Mouse (Mus musculus): ENCODE results near the gene Tarbp2. TPM values are rescaled to one million over a fixed set of nuclear protein-coding genes. Genes with fewer than 3 reads are reported as not detected.

Tarbp2 gene
- polyA plus RNA-seq, 1 experiment from 2014 or later, result 99.3 TPM

DNA sequence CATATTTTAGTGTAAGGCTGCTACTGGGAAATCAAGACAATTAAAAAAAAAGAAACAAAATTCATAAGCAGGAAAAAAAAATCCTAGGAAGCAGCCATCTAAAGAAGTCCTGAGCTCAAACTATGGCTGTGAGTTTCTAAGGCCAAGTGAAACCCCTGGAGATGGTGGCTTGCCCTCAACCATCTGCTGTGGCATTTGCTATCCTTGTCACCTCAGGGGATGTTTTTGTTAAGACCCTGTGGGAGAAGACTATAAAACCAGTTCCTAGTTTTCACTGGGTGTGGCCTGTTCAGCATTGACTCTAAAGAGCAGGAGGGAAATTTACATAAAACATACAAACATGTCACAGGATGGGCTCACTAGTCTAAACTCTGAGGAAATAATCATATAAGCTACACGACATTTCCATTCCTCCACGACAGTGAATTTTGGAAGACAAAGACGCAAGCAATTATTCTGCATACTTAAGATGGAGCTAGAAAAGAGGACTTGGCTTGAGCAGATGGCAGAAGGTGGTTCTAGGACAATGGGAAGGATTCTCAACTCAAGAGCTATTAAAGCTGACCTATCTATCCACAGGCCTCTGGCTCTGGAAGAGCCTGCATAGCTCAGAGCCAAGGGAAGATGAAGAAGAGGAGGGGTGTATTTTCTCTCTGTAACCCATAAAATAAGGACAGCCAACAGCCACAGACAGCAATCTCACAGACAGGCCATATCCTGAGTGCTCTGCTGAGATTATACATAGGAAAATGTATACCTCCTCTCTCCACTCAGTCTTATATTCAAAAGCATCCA, 14.3 kb downstream of the Tarbp2 start:
- no peak overlapping the region for H3K4me2 ChIP-seq (replicated peaks; ENCODE audit: low read depth, low read length)
- peaks cover 73% of the 10 kb centered on the region for H3K36me3 ChIP-seq (ENCODE audit: insufficient read depth, low read length)
- H3K9ac ChIP-seq (replicated peaks; ENCODE audit: low read length), result no peak overlapping the region
- H3K4me3 ChIP-seq (ENCODE audit: low read length), result no peak overlapping the region
- 91% methylated on average over 3 of the region's 3 CpGs for WGBS
- no peak overlapping the region for H3K27ac ChIP-seq (ENCODE audit: low read length)
- ATAC-seq (ENCODE audit: low FRiP score, low TSS enrichment), result no peak
- no peaks in the 10 kb centered on the region for H3K27me3 ChIP-seq (ENCODE audit: insufficient read depth, low read length)
- no peaks in the 10 kb centered on the region for H3K4me1 ChIP-seq (ENCODE audit: insufficient read depth, low read length)
- H3K9me3 ChIP-seq (ENCODE audit: low read length), result no peaks in the 10 kb centered on the region

DNA sequence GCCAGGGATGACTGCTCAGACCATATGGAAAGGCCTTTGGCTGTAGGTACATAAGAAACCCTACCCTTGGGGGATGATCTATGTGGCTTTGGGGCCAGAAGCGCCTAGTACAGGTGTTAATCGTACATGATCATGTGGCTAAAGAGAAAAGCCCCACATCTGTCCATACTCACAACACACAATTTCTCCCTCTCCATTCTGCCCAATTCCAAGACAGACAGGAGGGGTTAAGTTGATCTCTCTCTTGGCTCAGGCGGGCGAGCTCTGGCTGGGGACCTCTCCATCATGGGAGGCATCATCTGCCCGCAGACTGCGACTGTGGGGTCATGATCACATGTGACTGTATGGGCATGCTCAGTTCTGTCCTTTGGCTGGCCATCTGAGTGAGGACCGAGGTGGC, 15.9 kb downstream of the Tarbp2 start:
- Histone ChIP-seq H3K27me3 (ENCODE audit: insufficient read depth, low read length) (no peaks in the 10 kb centered on the region), H3K9me3 (ENCODE audit: low read length) (no peaks in the 10 kb centered on the region), H3K4me2 (replicated peaks; ENCODE audit: low read depth, low read length) (no peak overlapping the region), H3K36me3 (ENCODE audit: insufficient read depth, low read length) (peaks cover 64% of the 10 kb centered on the region), H3K4me3 (ENCODE audit: low read length) (no peak overlapping the region), H3K9ac (replicated peaks; ENCODE audit: low read length) (no peak overlapping the region), H3K4me1 (ENCODE audit: insufficient read depth, low read length) (no peaks in the 10 kb centered on the region), H3K27ac (ENCODE audit: low read length) (no peak overlapping the region)
- no peak for ATAC-seq (ENCODE audit: low FRiP score, low TSS enrichment)
- 89% methylated on average over 7 of the region's 7 CpGs for WGBS

DNA sequence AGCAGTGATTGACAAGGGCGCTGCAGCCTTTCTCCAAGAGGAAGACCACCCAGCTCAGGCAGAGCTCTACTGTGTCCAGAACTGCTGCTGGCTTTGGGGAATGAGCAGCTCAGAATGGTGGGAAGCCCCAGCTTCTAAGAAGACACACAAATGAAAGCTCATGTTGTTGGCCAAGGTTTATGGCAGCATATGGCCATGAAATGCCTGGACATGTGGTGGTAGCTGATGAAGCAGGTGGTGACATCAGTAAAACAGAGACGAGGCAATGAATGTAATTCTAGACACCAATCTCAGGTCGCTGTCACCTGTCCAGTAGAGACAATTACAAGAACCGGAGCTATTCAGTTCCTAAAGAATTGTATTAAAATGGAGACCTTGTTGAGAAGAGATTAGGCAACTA, 26.8 kb downstream of the Tarbp2 start:
- Histone ChIP-seq H3K9ac (replicated peaks; ENCODE audit: low read length) (no peak overlapping the region), H3K27me3 (ENCODE audit: insufficient read depth, low read length) (no peaks in the 10 kb centered on the region), H3K4me1 (ENCODE audit: insufficient read depth, low read length) (no peaks in the 10 kb centered on the region), H3K27ac (ENCODE audit: low read length) (no peak overlapping the region), H3K4me2 (replicated peaks; ENCODE audit: low read depth, low read length) (no peak overlapping the region), H3K4me3 (ENCODE audit: low read length) (no peak overlapping the region), H3K36me3 (ENCODE audit: insufficient read depth, low read length) (peaks cover 57% of the 10 kb centered on the region), H3K9me3 (ENCODE audit: low read length) (no peaks in the 10 kb centered on the region)
- ATAC-seq (ENCODE audit: low FRiP score, low TSS enrichment), result no peak
- WGBS, result 87% methylated on average over 4 of the region's 4 CpGs

DNA sequence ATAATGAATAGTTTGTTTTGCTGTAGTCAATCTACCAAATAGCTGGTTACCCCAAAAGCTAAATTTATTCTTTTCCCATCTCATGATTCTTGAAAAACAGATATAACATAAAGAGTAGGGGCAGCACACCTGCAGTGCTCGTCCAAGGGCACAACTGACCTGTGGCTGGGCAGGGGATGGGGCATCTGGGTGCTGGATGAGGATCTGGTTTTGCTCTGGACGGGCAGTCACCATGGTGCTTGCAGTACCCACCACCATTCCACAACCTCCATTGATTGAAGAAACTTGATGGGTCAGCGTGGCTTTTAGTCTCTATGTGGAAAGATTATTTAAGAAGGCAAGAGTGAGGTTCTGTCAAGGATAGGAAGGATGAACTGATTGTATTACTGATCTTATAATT, 28.3 kb downstream of the Tarbp2 start:
- Histone ChIP-seq H3K9ac (replicated peaks; ENCODE audit: low read length) (no peak overlapping the region), H3K4me3 (ENCODE audit: low read length) (no peak overlapping the region), H3K4me1 (ENCODE audit: insufficient read depth, low read length) (no peaks in the 10 kb centered on the region), H3K36me3 (ENCODE audit: insufficient read depth, low read length) (peaks cover 48% of the 10 kb centered on the region), H3K9me3 (ENCODE audit: low read length) (no peaks in the 10 kb centered on the region), H3K27me3 (ENCODE audit: insufficient read depth, low read length) (no peaks in the 10 kb centered on the region), H3K4me2 (replicated peaks; ENCODE audit: low read depth, low read length) (no peak overlapping the region), H3K27ac (ENCODE audit: low read length) (no peak overlapping the region)
- ATAC-seq (ENCODE audit: low FRiP score, low TSS enrichment), result no peak
- 90% methylated on average over 3 of the region's 3 CpGs for WGBS

DNA sequence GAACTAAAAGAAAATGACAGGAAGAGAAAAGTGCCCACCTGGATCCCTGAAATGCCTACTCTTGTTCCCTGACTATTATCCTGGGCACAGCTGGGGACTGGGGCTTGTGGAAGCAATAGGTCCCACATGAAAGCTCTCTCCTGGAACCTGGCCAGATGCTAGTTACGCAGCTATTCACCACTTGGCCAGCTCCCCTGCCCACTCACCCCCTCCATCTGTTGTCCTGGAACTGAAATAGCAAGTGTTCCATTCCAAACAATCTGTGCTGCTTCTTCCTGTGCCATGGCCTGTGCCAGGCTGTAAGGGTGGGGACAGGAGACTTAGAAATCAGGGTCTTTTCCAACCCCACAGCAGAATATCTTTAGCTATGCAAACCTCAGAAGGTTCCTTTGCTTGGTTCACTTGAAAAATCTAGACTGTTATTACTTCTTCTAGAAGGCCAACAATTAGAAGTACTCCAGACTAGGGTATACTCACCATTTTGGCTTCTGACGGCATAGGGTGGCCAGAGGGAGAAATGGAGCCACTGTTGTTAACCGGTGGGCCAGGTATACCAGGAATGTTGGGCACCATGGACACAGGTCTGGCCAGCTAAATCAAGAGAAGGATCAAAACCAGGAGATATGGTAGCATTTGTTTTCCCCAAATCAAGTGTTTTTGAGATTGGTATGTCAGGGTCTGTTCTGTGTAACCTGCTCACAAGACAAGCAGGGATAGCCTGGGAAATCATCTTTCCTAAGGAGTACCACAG, 28.9 kb downstream of the Tarbp2 start:
- Histone ChIP-seq H3K27ac (ENCODE audit: low read length) (no peak overlapping the region), H3K27me3 (ENCODE audit: insufficient read depth, low read length) (no peaks in the 10 kb centered on the region), H3K36me3 (ENCODE audit: insufficient read depth, low read length) (peaks cover 47% of the 10 kb centered on the region), H3K9me3 (ENCODE audit: low read length) (no peaks in the 10 kb centered on the region), H3K4me2 (replicated peaks; ENCODE audit: low read depth, low read length) (no peak overlapping the region), H3K4me3 (ENCODE audit: low read length) (no peak overlapping the region), H3K9ac (replicated peaks; ENCODE audit: low read length) (no peak overlapping the region), H3K4me1 (ENCODE audit: insufficient read depth, low read length) (no peaks in the 10 kb centered on the region)
- 87% methylated on average over 3 of the region's 3 CpGs for WGBS
- no peak for ATAC-seq (ENCODE audit: low FRiP score, low TSS enrichment)

DNA sequence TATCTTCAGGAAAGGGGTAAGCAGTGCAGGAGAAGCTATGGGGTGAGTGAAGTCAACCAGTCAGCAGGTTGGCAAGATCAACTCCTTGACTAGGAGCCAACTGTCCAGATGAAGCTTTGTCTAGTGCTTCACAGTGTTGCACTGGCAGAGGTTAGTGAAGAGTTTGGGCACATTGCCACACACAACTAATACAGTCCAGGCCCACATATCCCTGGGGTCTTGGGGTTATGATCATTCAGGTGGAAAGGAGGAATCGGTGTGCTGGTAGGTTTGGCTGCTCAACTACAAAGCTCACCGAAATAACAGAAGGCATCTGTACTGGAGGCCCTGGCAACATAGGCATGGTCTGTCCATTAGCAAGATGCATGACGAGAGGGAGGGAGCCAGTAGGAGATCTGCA, 29.5 kb downstream of the Tarbp2 start:
- ATAC-seq (ENCODE audit: low FRiP score, low TSS enrichment), result no peak

DNA sequence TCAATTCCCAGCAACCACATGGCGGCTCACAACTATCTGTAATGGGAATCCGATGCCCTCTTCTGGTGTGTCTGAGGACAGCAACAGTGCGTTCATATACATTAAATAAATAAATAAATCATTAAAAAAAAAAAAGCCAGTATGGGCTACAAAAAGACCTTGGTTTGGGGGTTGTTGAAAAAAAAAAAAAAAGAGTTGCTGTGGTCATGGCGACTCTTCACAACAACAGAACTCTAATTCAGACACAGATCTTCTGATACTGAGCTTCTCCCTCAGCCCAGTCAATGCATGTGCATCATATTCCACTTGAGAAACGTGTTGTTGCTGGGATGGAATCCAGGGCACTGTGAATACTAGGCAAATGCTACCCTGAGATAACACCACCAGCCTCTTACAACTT, 34.6 kb downstream of the Tarbp2 start:
- no peak for ATAC-seq (ENCODE audit: low FRiP score, low TSS enrichment)
- peaks cover 38% of the 10 kb centered on the region for H3K36me3 ChIP-seq (ENCODE audit: insufficient read depth, low read length)
- H3K9me3 ChIP-seq (ENCODE audit: low read length), result no peaks in the 10 kb centered on the region

More for the DNA sequence above, 29.5 kb downstream of the Tarbp2 start:
- H3K4me1 ChIP-seq (ENCODE audit: insufficient read depth, low read length), result no peaks in the 10 kb centered on the region
- no peaks in the 10 kb centered on the region for H3K9me3 ChIP-seq (ENCODE audit: low read length)
- no peak overlapping the region for H3K4me3 ChIP-seq (ENCODE audit: low read length)
- H3K4me2 ChIP-seq (replicated peaks; ENCODE audit: low read depth, low read length), result no peak overlapping the region
- no peaks in the 10 kb centered on the region for H3K27me3 ChIP-seq (ENCODE audit: insufficient read depth, low read length)
- no peak overlapping the region for H3K27ac ChIP-seq (ENCODE audit: low read length)
- 92% methylated on average over 3 of the region's 3 CpGs for WGBS
- H3K36me3 ChIP-seq (ENCODE audit: insufficient read depth, low read length), result peaks cover 46% of the 10 kb centered on the region
- H3K9ac ChIP-seq (replicated peaks; ENCODE audit: low read length), result no peak overlapping the region

DNA sequence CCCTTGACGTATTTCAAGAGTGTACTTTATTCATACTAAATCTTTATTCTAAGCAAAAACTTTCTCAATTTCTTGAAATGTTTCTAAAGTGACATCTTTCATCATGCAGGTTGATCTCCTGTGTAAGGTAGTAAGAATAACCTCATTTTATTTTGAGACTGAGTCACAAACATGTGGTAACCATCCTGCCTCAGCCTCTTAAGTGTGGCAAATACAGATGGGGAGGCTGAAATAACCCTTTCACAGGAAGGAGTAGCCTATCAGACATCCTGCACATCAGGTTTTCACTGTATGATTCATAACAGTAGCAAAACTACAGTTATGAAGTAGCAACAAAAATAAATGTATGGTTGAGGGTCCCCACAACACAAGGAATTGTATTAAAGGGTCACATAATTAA, 37.6 kb downstream of the Tarbp2 start:
- 91% methylated on average over 1 of the region's 1 CpGs for WGBS
- Histone ChIP-seq H3K27me3 (ENCODE audit: insufficient read depth, low read length) (no peaks in the 10 kb centered on the region), H3K4me1 (ENCODE audit: insufficient read depth, low read length) (no peaks in the 10 kb centered on the region), H3K9ac (replicated peaks; ENCODE audit: low read length) (no peak overlapping the region), H3K27ac (ENCODE audit: low read length) (no peak overlapping the region), H3K36me3 (ENCODE audit: insufficient read depth, low read length) (peaks cover 33% of the 10 kb centered on the region), H3K4me2 (replicated peaks; ENCODE audit: low read depth, low read length) (no peak overlapping the region), H3K4me3 (ENCODE audit: low read length) (no peak overlapping the region), H3K9me3 (ENCODE audit: low read length) (no peaks in the 10 kb centered on the region)
- ATAC-seq (ENCODE audit: low FRiP score, low TSS enrichment), result no peak

More for the DNA sequence above, 34.6 kb downstream of the Tarbp2 start:
- no peak overlapping the region for H3K9ac ChIP-seq (replicated peaks; ENCODE audit: low read length)
- H3K4me1 ChIP-seq (ENCODE audit: insufficient read depth, low read length), result no peaks in the 10 kb centered on the region
- H3K27ac ChIP-seq (ENCODE audit: low read length), result no peak overlapping the region
- H3K4me2 ChIP-seq (replicated peaks; ENCODE audit: low read depth, low read length), result no peak overlapping the region
- no peak overlapping the region for H3K4me3 ChIP-seq (ENCODE audit: low read length)
- H3K27me3 ChIP-seq (ENCODE audit: insufficient read depth, low read length), result no peaks in the 10 kb centered on the region
- WGBS, result 95% methylated on average over 5 of the region's 5 CpGs

DNA sequence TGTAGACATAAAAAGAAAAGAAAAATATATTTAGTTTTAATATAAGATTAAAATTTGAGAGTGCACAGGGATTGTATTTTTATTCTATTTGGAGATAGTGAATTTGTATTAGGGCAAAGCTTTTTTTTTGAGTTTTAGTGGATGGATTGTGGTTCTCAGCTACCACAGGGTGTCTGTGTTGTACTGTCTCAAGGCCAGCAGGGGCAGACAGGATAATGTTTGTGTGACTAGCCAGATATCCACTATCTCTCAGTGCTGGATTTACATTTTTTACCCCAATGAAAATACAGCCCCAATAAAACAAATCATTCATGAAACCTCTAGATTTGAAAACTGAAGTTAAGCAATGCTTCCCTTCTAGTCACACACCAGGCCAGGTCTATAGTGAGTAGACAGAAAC, 39.6 kb downstream of the Tarbp2 start:
- H3K4me1 ChIP-seq (ENCODE audit: insufficient read depth, low read length), result no peaks in the 10 kb centered on the region
- no peaks in the 10 kb centered on the region for H3K27me3 ChIP-seq (ENCODE audit: insufficient read depth, low read length)
- H3K27ac ChIP-seq (ENCODE audit: low read length), result no peak overlapping the region
- H3K9me3 ChIP-seq (ENCODE audit: low read length), result no peaks in the 10 kb centered on the region
- no peak overlapping the region for H3K9ac ChIP-seq (replicated peaks; ENCODE audit: low read length)
- peaks cover 25% of the 10 kb centered on the region for H3K36me3 ChIP-seq (ENCODE audit: insufficient read depth, low read length)
- H3K4me2 ChIP-seq (replicated peaks; ENCODE audit: low read depth, low read length), result no peak overlapping the region
- no peak overlapping the region for H3K4me3 ChIP-seq (ENCODE audit: low read length)
- ATAC-seq (ENCODE audit: low FRiP score, low TSS enrichment), result no peak

DNA sequence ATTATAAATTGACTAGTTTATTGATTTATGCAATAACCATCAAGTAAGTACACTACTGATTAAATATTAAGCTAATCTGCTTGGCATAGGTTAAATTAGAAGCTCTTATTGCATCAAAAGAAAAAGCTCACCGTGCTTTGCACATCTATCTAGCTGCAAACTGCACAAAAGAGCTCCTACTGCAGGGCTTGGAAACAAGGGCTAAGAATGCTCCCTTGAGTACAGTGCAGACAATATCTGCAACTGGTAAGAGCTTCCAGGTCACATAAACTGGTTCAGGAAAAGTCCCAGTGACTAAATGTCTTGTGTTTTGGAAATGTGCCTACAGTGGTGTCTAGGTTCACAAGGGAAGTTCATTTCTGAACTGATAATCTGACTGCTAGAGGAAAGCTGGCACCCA, 44.5 kb downstream of the Tarbp2 start:
- no peak for ATAC-seq (ENCODE audit: low FRiP score, low TSS enrichment)
- no peak overlapping the region for H3K4me2 ChIP-seq (replicated peaks; ENCODE audit: low read depth, low read length)
- no peak overlapping the region for H3K9ac ChIP-seq (replicated peaks; ENCODE audit: low read length)
- no peak overlapping the region for H3K4me3 ChIP-seq (ENCODE audit: low read length)
- 85% methylated on average over 1 of the region's 1 CpGs for WGBS
- H3K27me3 ChIP-seq (ENCODE audit: insufficient read depth, low read length), result no peaks in the 10 kb centered on the region
- no peaks in the 10 kb centered on the region for H3K9me3 ChIP-seq (ENCODE audit: low read length)
- no peak overlapping the region for H3K27ac ChIP-seq (ENCODE audit: low read length)
- peaks cover 11% of the 10 kb centered on the region for H3K36me3 ChIP-seq (ENCODE audit: insufficient read depth, low read length)
- H3K4me1 ChIP-seq (ENCODE audit: insufficient read depth, low read length), result no peaks in the 10 kb centered on the region

Measured in kidney, embryonic 16.5 days (tissue).